Mouse (Mus musculus): ENCODE data around the gene Acsm2. TPM values are rescaled to one million over a fixed set of nuclear protein-coding genes. Genes with fewer than 3 reads are reported as not detected.

The Acsm2 gene
- polyA plus RNA-seq, 1 experiment from 2014 or later, result 0.39 TPM

DNA sequence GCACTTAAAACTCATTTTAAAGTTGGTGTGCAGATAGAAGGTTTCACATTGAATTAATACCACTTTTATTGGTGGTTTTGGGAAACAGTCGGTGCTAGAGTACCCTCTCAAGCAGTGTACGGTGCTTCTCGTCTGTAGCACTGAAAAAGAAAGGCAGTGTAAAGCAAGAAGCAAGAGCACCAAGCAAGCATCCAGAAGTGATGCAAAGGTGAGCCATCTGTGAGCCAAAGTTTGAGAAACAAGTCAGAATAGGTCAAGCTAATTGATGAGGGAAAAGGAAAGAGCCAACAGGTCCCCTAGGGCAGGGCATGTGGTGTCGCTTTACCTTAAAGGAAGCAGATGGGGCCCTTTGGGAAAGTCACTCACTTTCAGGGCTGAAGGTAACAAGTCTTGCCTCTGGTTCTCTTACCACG, 52.5 kb downstream of the Acsm2 start, which contains the start of gene Acsm1:
Gene Acsm1, plus strand, starts transcription at position 363 of the 413 bp plus-strand sequence.
- CTCF ChIA-PET, result no interaction called here
- no peak for TF ChIP-seq CTCF (IDR thresholded peaks at IDR 0.05)
- in situ Hi-C loops (cut with MboI; ENCODE audit: low pct_unique_long_range_greater_than_20kb), result no loop called here
- no peaks in the 10 kb centered on the region for H3K27me3 ChIP-seq
- ATAC-seq (no peak), DNase-seq (ENCODE audit: low read depth, low spot score) (no peak)
- POLR2A ChIA-PET, result no interaction called here

DNA sequence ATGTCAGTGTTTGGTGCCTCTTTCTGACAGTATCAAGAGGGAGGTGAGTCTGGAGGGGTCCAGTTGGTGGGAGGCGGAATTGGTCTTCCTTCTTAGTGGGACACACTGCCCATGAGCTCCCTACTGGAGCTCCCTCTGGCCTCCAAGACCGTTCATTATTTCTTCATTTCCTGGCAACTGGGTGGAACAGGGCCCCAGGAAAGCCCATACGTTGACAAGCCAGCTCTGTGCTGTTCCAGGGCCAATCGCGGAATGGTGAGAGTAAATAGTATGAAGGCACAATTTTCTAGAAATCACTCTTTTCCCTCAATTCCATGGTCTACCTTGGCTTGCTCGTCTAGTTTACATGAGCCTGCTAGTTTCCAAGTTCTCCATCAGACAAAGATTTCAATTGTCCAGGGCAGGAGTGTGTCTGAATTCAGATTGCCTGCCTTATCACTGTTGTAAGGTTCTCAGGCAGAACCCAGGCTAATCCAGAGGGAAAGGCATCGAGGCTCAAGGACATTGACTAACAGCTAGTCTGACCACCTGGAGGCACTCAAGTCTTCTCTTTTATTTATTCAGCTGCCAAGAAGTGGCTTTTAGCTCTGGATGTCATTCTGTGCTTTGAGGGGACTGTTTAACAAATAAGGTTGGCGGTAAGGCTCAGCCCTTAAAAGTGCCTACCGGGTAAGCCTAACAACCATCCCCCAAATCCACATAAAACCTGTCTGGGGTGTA, 53.8 kb downstream of the Acsm2 start:
- in situ Hi-C loops (cut with MboI; ENCODE audit: low pct_unique_long_range_greater_than_20kb), result no loop called here
- H3K27me3 ChIP-seq, result no peaks in the 10 kb centered on the region
- ChIA-PET POLR2A (no interaction called here), CTCF (no interaction called here)
- DNase-seq (ENCODE audit: low read depth, low spot score) (no peak), ATAC-seq (no peak)
- TF ChIP-seq CTCF (IDR thresholded peaks at IDR 0.05), result no peak

DNA sequence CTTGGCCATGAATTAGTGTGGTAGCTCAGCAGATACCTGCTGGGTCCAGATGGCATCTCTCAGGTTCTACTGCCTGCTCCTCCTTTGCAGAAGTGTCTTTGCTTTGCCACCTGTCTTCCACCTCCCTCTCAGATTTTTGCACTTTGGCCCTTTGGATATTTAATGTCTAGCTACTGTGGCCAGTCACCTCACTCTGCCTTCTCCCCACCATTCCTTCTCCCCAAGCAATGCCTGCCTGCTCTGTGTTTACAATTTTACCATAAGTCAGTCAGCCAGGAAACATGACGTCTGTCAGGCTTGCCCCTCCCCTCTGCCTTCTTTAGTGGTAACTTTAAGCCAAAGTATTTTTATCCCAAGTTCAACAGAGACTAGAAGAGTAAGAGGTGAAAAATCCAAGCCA, 62.4 kb downstream of the Acsm2 start:
- in situ Hi-C loops (cut with MboI; ENCODE audit: low pct_unique_long_range_greater_than_20kb), result no loop called here
- TF ChIP-seq CTCF (IDR thresholded peaks at IDR 0.05), result no peak
- ATAC-seq (no peak), DNase-seq (ENCODE audit: low read depth, low spot score) (no peak)
- POLR2A ChIA-PET, result no interaction called here
- H3K27me3 ChIP-seq, result no peaks in the 10 kb centered on the region
- CTCF ChIA-PET, result no interaction called here

DNA sequence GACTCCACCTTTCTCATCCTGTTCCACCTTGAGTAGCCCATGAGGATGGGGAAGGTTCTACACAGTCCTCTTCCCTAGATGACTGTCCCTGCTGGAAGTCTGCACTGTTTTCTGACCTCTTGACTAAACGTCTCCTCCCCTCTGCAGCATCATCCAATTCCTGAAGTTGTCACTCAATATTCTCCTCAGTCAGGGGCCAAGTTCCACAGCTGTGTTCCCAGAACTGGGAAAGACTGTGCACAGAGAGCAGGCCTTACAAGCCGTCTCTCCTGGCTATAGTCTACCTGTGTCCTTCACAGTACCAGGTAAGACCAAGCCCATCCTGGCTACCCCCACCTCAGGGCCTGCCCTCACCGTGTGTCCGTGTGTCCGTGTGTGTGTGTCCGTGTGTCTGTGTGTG, 63.5 kb downstream of the Acsm2 start:
- ATAC-seq, result no peak
- TF ChIP-seq CTCF (IDR thresholded peaks at IDR 0.05), result no peak
- ChIA-PET CTCF (no interaction called here), POLR2A (no interaction called here)
- H3K27me3 ChIP-seq, result no peaks in the 10 kb centered on the region
- in situ Hi-C loops (cut with MboI; ENCODE audit: low pct_unique_long_range_greater_than_20kb), result no loop called here
- no peak for DNase-seq (ENCODE audit: low read depth, low spot score)

DNA sequence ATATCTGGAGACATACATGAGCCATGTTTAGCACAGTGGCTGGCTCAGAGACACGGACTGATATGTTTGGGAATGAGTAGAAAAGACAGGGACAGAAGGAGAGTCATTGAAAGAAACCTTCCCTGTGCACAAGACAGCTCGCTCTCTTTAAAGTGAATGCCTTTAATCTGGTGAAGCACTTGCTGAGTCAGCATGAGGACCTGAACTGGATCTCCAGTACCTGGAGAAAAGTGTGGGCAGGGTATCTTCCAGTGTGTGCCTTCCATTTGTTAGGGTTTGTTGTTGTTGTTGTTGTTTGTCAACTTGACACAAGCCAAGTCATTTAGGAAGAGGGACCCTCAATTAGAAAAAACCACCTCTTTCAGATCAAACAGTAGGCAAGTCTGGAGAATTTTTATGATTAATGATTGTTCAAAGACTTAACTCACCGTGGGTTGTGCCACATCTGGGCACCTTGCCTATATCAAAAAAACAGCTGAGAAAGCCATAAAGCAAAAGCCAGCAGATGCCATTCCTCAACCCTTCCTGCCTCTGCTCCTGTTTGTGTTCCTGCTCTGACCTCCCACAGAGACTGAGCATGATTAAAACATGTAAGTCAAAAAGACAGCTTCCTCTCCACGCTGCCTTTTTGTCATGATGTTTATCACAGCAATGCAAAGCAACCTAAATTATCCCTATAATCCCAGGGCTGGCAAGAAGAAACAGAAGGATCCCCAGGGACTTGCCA, 64.2 kb downstream of the Acsm2 start:
- in situ Hi-C loops (cut with MboI; ENCODE audit: low pct_unique_long_range_greater_than_20kb), result no loop called here
- CTCF ChIA-PET, result no interaction called here
- POLR2A ChIA-PET, result no interaction called here

DNA sequence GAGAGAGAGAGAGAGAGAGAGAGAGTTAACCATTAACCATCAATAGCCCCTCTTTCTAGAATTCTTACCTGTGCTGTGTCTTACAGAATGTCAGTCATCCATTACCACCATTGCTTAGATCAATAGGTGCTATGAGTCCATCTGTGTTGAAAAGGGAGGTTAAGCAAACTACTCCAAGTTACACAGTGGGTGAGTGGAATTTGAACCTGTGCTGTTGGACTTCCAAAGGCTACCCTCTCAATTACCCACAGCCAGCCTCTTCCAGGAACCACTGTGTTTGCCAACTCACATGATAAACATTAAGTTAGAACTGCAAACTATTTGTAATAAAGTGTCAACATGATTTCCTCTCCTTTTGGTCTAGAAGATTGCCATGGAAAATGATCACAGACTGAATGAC, 66.0 kb downstream of the Acsm2 start:
- in situ Hi-C loops (cut with MboI; ENCODE audit: low pct_unique_long_range_greater_than_20kb), result no loop called here
- ATAC-seq (no peak), DNase-seq (ENCODE audit: low read depth, low spot score) (no peak)
- POLR2A ChIA-PET, result no interaction called here
- TF ChIP-seq CTCF (IDR thresholded peaks at IDR 0.05), result no peak
- no peaks in the 10 kb centered on the region for H3K27me3 ChIP-seq
- CTCF ChIA-PET, result no interaction called here

More for the DNA sequence above, 64.2 kb downstream of the Acsm2 start:
- DNase-seq (ENCODE audit: low read depth, low spot score) (no peak), ATAC-seq (no peak)
- H3K27me3 ChIP-seq, result no peaks in the 10 kb centered on the region
- TF ChIP-seq CTCF (IDR thresholded peaks at IDR 0.05), result no peak

DNA sequence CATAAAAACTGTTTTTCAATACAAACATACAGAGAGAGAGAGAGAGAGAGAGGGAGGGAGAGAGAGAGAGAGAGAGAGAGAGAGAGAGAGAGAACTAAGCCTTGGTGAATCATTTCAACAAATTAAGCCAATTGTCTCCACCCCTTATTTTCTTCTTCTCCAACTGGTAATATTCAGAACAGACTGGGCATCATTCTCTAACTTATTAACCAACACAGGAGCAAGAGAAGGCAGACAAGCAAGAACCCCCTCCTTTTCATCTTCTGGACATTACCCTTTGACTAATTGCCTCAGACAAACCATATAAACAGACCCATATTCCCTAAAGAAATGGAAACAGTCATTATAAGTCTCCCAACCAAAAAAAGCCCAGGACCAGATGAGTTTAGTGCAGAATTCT, 84.6 kb downstream of the Acsm2 start:
- no peaks in the 10 kb centered on the region for H3K27me3 ChIP-seq
- CTCF ChIA-PET, result no interaction called here
- POLR2A ChIA-PET, result no interaction called here
- no peak for TF ChIP-seq CTCF (IDR thresholded peaks at IDR 0.05)
- in situ Hi-C loops (cut with MboI; ENCODE audit: low pct_unique_long_range_greater_than_20kb), result no loop called here
- ATAC-seq (no peak), DNase-seq (ENCODE audit: low read depth, low spot score) (no peak)

DNA sequence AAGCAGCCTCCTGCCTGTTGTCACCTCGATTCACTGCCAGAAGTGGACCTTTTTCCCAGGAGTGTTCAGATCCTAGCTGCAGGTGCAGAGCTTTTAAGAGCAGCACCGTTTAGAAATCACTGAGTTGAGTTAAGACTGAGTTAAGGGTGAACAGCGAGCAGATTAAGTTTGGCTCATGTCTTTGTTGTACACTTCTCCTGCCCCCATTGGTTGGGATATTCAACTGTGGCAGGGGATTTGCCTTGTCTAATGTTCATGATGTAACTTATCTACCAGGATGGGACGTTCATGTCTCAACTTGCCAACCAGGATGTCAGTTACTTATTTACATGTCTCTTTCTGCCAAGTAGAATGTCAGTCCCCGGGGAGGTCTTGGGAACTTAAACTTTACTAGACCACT, 88.2 kb downstream of the Acsm2 start:
- DNase-seq (ENCODE audit: low read depth, low spot score), result no peak
- CTCF ChIA-PET, result interaction anchor here (0.7 kb wide), 1 partner anchor 40 kb away, joined by 3 read pairs; no protein-coding TSS in a partner anchor
- POLR2A ChIA-PET, result no interaction called here

More for the DNA sequence above, 88.2 kb downstream of the Acsm2 start:
- no peak for TF ChIP-seq CTCF (IDR thresholded peaks at IDR 0.05)
- no peak for ATAC-seq
- H3K27me3 ChIP-seq, result no peaks in the 10 kb centered on the region
- in situ Hi-C loops (cut with MboI; ENCODE audit: low pct_unique_long_range_greater_than_20kb), result no loop called here

Other genes with a start within 250 kb of the Acsm2 start
- not detected for gene Gp2, start 95.1 kb upstream of the Acsm2 start, polyA plus RNA-seq (2021)
- not detected for gene Umod, start 75.1 kb upstream of the Acsm2 start, polyA plus RNA-seq (2021)
- gene Acsm5, start 34.9 kb upstream of the Acsm2 start, polyA plus RNA-seq (2021), result 0.17 TPM
- gene Pdilt, start 30.9 kb upstream of the Acsm2 start, polyA plus RNA-seq (2021), result not detected
- gene Acsm1, start 52.7 kb downstream of the Acsm2 start, polyA plus RNA-seq (2021), result not detected
- gene Acsm4, start 135.7 kb downstream of the Acsm2 start, polyA plus RNA-seq (2021), result not detected
- 43.7 TPM for gene Thumpd1, start 166.5 kb downstream of the Acsm2 start, polyA plus RNA-seq (2021)
- gene Acsm3, start 206.6 kb downstream of the Acsm2 start, polyA plus RNA-seq (2021), result 0.42 TPM
- 11.0 TPM for gene Rexo5, start 239.7 kb downstream of the Acsm2 start, polyA plus RNA-seq (2021)
- 8.9 TPM for gene Eri2, start 239.7 kb downstream of the Acsm2 start, polyA plus RNA-seq (2021)

Data from Patski (cell line).